Mouse (Mus musculus) neural tube, embryonic 11.5 days (tissue): ENCODE results near the gene Trarg1. TPM values are rescaled to one million over a fixed set of nuclear protein-coding genes. Genes with fewer than 3 reads are reported as not detected.
A peak's percentile ranks its signal among the peaks of the same experiment; 100 is the strongest.

Experiments
- ATAC-seq: fragments of 200-750 bp; cut with Nextera tagmentation; 2 replicates; pipeline ENCODE4 v1.8.0; 2017; ENCODE audit warnings: moderate number of reproducible peaks, mild to moderate bottlenecking, moderate TSS enrichment, moderate library complexity; ENCODE audit not compliant: insufficient read depth, low FRiP score, low TSS enrichment
- DNase-seq: peaks from one replicate; pipeline ENCODE4 v3.0.0-alpha.2; 2015; ENCODE audit warnings: low spot score
- H3K27ac ChIP-seq: fragments of 300-500 bp; sonication (generic); 2 replicates; pipeline ENCODE4 v1.5.1; 2014; ENCODE audit warnings: low read depth, mild to moderate bottlenecking, low read length
- H3K27me3 ChIP-seq: fragments of 300-500 bp; sonication (generic); 2 replicates; pipeline ENCODE4 v1.6.1; 2014; ENCODE audit warnings: mild to moderate bottlenecking, low read length, mixed read lengths; ENCODE audit not compliant: control insufficient read depth, insufficient read depth
- H3K36me3 ChIP-seq: fragments of 300-500 bp; sonication (generic); 2 replicates; pipeline ENCODE4 v1.6.1; 2014; ENCODE audit warnings: mild to moderate bottlenecking, low read length, moderate library complexity, mixed read lengths; ENCODE audit not compliant: control insufficient read depth, insufficient read depth
- H3K4me1 ChIP-seq: fragments of 300-500 bp; sonication (generic); 2 replicates; pipeline ENCODE4 v1.6.1; 2014; ENCODE audit warnings: low read length, mixed read lengths; ENCODE audit not compliant: control insufficient read depth, insufficient read depth
- H3K4me2 ChIP-seq: fragments of 300-500 bp; sonication (generic); 2 replicates; pipeline ENCODE4 v1.6.1; 2014; ENCODE audit warnings: low read depth, mild to moderate bottlenecking, moderate library complexity
- H3K4me3 ChIP-seq: fragments of 300-500 bp; sonication (generic); 2 replicates; pipeline ENCODE4 v1.5.1; 2014; ENCODE audit warnings: low read depth, low read length
- H3K9ac ChIP-seq: fragments of 300-500 bp; sonication (generic); 2 replicates; pipeline ENCODE4 v1.6.1; 2014; ENCODE audit warnings: mild to moderate bottlenecking, low read length
- H3K9me3 ChIP-seq: fragments of 300-500 bp; sonication (generic); 2 replicates; pipeline ENCODE4 v1.6.1; 2016; ENCODE audit warnings: low read length; ENCODE audit not compliant: control insufficient read depth
- WGBS: fragments of 180-500 bp; shearing (Covaris S2); extraction: QIAGEN DNeasy Blood & Tissue Kit; methylation state at CpG from one replicate; pipeline ENCODE4 v1.1.7; 2014; 5-methylcytosine and 5-hydroxymethylcytosine counted together
- polyA plus RNA-seq: library from polyadenylated mRNA; unstranded; fragments of >200 nt; fragmentation: Nextera tagmentation; extraction: Ambion mirVana; gene quantifications from 2 replicates; pipeline ENCODE4 v1.2.1, GENCODE M21; 2014

Gene Trarg1
- polyA plus RNA-seq, 1 experiment from 2014 or later: 0.57 TPM

- ATAC-seq (no peak), DNase-seq (no peak)
- Histone ChIP-seq H3K9me3 (no peaks in the 10 kb centered on the region), H3K4me1 (peaks cover 2% of the 10 kb centered on the region; the same call in 1 of the 2 replicates), H3K27ac (no peak overlapping the region), H3K27me3 (peaks cover 41% of the 10 kb centered on the region), H3K4me2 (no peak overlapping the region), H3K4me3 (no peak overlapping the region), H3K9ac (no peak overlapping the region), H3K36me3 (no peaks in the 10 kb centered on the region)
- WGBS: 25% methylated on average over 4 of the region's 4 CpGs
Observed at GRCm38 (mm10) chr11:76667807-76668206, 11.8 kb upstream of the Trarg1 start.

DNA sequence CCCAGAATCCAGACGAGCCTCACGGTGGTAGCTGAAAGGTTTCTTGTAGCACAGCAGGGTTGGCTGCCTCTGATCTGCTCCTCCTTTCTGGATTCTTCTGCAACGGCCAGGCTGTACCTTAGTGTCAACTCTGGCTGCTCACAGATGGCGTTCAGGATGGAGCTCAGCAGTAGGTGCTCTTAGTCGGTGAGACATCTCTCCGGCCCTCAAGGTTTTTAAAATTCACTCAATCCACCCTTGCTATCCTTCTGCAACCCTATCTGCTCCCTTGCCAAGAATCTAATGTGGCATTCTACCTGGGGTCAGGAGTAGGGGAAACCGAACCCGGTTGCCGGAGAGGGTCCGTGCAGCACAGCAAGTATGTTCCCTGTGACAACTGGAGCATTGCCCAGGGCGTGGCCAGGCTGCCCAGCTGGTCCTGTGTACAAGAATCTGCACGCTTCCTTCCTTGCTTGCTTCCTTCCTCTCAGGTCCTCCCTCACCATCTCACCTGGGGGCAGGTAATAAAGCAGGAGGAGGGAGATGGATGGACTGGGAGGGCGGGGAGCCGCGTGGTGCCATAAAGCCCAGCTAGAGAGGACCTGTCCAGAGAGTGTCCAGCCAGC, 7.6 kb upstream of the Trarg1 start, which contains the start of gene Bhlha9:
Gene Bhlha9 (plus strand): TSS at position 600 of the 605 bp plus-strand sequence.
- Histone ChIP-seq H3K4me1 (peaks cover 3% of the 10 kb centered on the region; the same call in 1 of the 2 replicates), H3K27me3 (peaks cover 54% of the 10 kb centered on the region), H3K36me3 (no peaks in the 10 kb centered on the region), H3K9ac (peak within 1 kb of the TSS; percentile 7), H3K9me3 (no peaks in the 10 kb centered on the region), H3K4me3 (peak within 1 kb of the TSS; percentile 34), H3K27ac (no peak within 1 kb of the TSS), H3K4me2 (peak within 1 kb of the TSS; percentile 57)
- ATAC-seq (no peak), DNase-seq (no peak)
- 54% methylated on average over 15 of the region's 15 CpGs for WGBS

DNA sequence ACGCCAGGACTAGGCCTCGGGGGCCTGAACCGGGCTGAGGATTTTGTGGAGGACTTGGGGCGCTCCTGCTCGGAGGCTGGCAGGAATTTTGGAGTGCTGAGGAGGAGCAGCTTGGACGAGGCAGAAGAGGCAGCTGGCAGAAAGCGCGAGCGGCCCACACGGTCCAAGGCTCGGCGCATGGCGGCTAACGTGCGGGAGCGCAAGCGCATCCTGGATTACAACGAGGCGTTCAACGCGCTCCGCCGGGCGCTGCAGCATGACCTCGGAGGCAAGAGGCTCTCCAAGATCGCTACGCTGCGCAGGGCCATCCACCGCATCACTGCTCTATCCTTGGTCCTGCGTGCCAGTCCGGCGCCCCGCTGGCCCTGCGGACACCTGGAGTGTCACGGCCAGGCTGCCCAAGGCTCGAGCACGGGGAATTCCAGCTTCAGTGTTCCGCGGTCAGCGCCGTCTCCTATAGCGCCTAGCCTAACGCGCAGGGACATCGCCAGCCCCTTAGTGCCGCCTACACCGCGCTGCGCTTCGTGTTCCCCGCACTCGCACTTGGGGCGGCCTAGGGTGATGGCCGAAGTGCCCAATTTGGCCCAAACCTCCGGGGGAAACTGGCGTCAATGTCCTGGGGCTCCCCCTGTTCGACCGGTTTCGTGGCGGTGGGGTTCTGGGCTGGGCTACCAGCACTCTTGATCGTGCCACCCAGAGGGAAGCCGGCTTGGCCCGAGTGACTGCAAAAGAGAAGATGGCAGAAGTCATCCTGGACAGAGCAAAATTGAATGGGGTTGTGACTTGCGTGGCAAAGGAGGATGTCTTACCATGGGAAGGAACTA, 6.8 kb upstream of the Trarg1 start:
- Histone ChIP-seq H3K9me3 (no peaks in the 10 kb centered on the region), H3K4me2 (peak overlapping the region; percentile 57), H3K4me3 (peak overlapping the region; percentile 34), H3K36me3 (no peaks in the 10 kb centered on the region), H3K27me3 (peaks cover 46% of the 10 kb centered on the region), H3K4me1 (peaks cover 3% of the 10 kb centered on the region; the same call in 1 of the 2 replicates), H3K27ac (no peak overlapping the region), H3K9ac (peak overlapping the region; percentile 7)
- no peak for ATAC-seq
- WGBS: 2% methylated on average over 64 of the region's 64 CpGs
- peak; percentile 41 for DNase-seq

DNA sequence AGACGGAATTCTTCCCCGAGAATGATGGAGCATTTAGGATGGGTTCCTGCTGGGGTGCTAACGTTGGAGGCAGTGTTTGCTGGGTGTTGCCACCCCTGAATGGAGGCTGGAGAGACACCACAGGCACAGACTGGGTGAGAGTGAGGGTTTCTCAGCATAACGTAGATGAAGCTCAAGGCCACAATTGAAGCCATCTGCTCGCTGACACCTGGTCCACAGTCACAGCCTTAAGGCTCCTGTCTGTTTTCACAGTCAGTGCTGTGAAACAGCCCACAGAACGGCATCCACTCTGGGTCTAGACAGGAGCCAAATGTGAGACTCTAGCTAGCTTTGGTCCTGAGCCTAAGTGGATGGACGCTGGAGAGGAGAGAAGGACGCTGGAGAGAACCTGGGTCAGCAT, 5.4 kb upstream of the Trarg1 start:
- no peaks in the 10 kb centered on the region for H3K36me3 ChIP-seq
- no peak for DNase-seq
- no peak overlapping the region for H3K4me2 ChIP-seq
- 55% methylated on average over 8 of the region's 8 CpGs for WGBS
- no peak overlapping the region for H3K27ac ChIP-seq
- ATAC-seq: no peak
- no peaks in the 10 kb centered on the region for H3K9me3 ChIP-seq
- H3K9ac ChIP-seq: no peak overlapping the region
- peaks cover 3% of the 10 kb centered on the region; the same call in 1 of the 2 replicates for H3K4me1 ChIP-seq
- peaks cover 44% of the 10 kb centered on the region for H3K27me3 ChIP-seq
- H3K4me3 ChIP-seq: no peak overlapping the region

GRCm38 (mm10) chr11:76674704-76675103, 4.9 kb upstream of the Trarg1 start:
- Histone ChIP-seq H3K4me2 (no peak overlapping the region), H3K27me3 (peaks cover 44% of the 10 kb centered on the region), H3K4me1 (peaks cover 3% of the 10 kb centered on the region; the same call in 1 of the 2 replicates), H3K36me3 (no peaks in the 10 kb centered on the region), H3K9me3 (no peaks in the 10 kb centered on the region), H3K9ac (no peak overlapping the region), H3K27ac (no peak overlapping the region), H3K4me3 (no peak overlapping the region)
- 46% methylated on average over 4 of the region's 4 CpGs for WGBS
- no peak for DNase-seq
- ATAC-seq: no peak

- Histone ChIP-seq H3K27me3 (no peaks in the 10 kb centered on the region), H3K4me3 (no peak overlapping the region), H3K9me3 (no peaks in the 10 kb centered on the region), H3K9ac (no peak overlapping the region), H3K36me3 (no peaks in the 10 kb centered on the region), H3K27ac (no peak overlapping the region), H3K4me2 (no peak overlapping the region), H3K4me1 (no peaks in the 10 kb centered on the region)
- 66% methylated on average over 2 of the region's 2 CpGs for WGBS
- ATAC-seq (no peak), DNase-seq (no peak)
Observed at GRCm38 (mm10) chr11:76685604-76686003, 6.0 kb downstream of the Trarg1 start.

GRCm38 (mm10) chr11:76692096-76692495, 12.5 kb downstream of the Trarg1 start:
- DNase-seq (no peak), ATAC-seq (no peak)
- Histone ChIP-seq H3K4me2 (no peak overlapping the region), H3K4me1 (no peaks in the 10 kb centered on the region), H3K9ac (no peak overlapping the region), H3K36me3 (no peaks in the 10 kb centered on the region), H3K27me3 (no peaks in the 10 kb centered on the region), H3K27ac (no peak overlapping the region), H3K9me3 (no peaks in the 10 kb centered on the region), H3K4me3 (no peak overlapping the region)
- WGBS: 85% methylated on average over 3 of the region's 3 CpGs

DNA sequence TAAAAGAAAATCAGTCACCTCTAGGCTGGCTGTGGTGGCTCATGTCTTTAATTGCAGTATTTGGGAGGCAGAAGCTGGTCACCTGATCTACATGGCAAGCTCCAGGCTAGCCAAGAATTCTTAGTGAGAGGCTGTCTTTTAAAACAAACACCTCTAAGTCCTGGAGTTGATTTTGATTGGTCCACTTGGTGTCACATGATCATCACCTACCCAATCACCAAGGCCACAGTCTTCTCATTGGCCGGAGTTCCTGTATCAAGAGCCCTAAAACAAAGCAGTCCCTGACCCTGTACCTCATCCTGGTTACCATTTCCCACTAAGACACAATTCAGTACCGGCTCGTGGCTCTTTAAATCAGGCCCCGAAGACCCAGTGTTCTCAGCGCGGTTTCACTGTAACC, 16.2 kb downstream of the Trarg1 start:
- no peak overlapping the region for H3K9ac ChIP-seq
- no peak overlapping the region for H3K27ac ChIP-seq
- ATAC-seq (no peak), DNase-seq (no peak)
- 69% methylated on average over 6 of the region's 6 CpGs for WGBS
- H3K36me3 ChIP-seq: no peaks in the 10 kb centered on the region
- H3K9me3 ChIP-seq: no peaks in the 10 kb centered on the region
- no peak overlapping the region for H3K4me3 ChIP-seq
- H3K27me3 ChIP-seq: no peaks in the 10 kb centered on the region
- H3K4me1 ChIP-seq: no peaks in the 10 kb centered on the region
- H3K4me2 ChIP-seq: no peak overlapping the region

- Histone ChIP-seq H3K9ac (no peak overlapping the region), H3K27me3 (no peaks in the 10 kb centered on the region), H3K4me2 (no peak overlapping the region), H3K4me1 (no peaks in the 10 kb centered on the region), H3K36me3 (no peaks in the 10 kb centered on the region), H3K9me3 (no peaks in the 10 kb centered on the region), H3K4me3 (no peak overlapping the region), H3K27ac (no peak overlapping the region)
- ATAC-seq (no peak), DNase-seq (no peak)
- WGBS: 67% methylated on average over 7 of the region's 9 CpGs
Observed at GRCm38 (mm10) chr11:76699626-76700025, 20.0 kb downstream of the Trarg1 start.
